Mouse (Mus musculus): ENCODE results near the gene Fam185a. TPM values are rescaled to one million over a fixed set of nuclear protein-coding genes. Genes with fewer than 3 reads are reported as not detected.

The Fam185a gene
- polyA plus RNA-seq, 1 experiment from 2014 or later, result 8.4 TPM

GRCm38 (mm10) chr5:21494781-21495180, 70.0 kb downstream of the Fam185a start:
- Histone ChIP-seq H3K4me1 (ENCODE audit: control insufficient read depth, insufficient read depth, low read length) (no peaks in the 10 kb centered on the region), H3K27me3 (ENCODE audit: control insufficient read depth, insufficient read depth, low read length) (no peaks in the 10 kb centered on the region), H3K4me3 (replicated peaks; ENCODE audit: low read depth, low read length) (no peak overlapping the region), H3K9me3 (ENCODE audit: control insufficient read depth, low read length) (no peaks in the 10 kb centered on the region), H3K9ac (replicated peaks; ENCODE audit: low read length) (no peak overlapping the region), H3K27ac (replicated peaks; ENCODE audit: low read depth, low read length) (no peak overlapping the region), H3K36me3 (ENCODE audit: control insufficient read depth, insufficient read depth, low read length) (no peaks in the 10 kb centered on the region), H3K4me2 (ENCODE audit: low read length) (no peak overlapping the region)
- ATAC-seq (ENCODE audit: low FRiP score, low TSS enrichment) (no peak), DNase-seq (no peak)
- WGBS, result 64% methylated on average over 3 of the region's 3 CpGs

- H3K9me3 ChIP-seq (ENCODE audit: control insufficient read depth, low read length), result no peaks in the 10 kb centered on the region
- no peak for ATAC-seq (ENCODE audit: low FRiP score, low TSS enrichment)
- H3K4me2 ChIP-seq (ENCODE audit: low read length), result no peak overlapping the region
- no peaks in the 10 kb centered on the region for H3K27me3 ChIP-seq (ENCODE audit: control insufficient read depth, insufficient read depth, low read length)
- H3K4me3 ChIP-seq (replicated peaks; ENCODE audit: low read depth, low read length), result no peak overlapping the region
- H3K4me1 ChIP-seq (ENCODE audit: control insufficient read depth, insufficient read depth, low read length), result no peaks in the 10 kb centered on the region
- 82% methylated on average over 6 of the region's 6 CpGs for WGBS
- no peak overlapping the region for H3K27ac ChIP-seq (replicated peaks; ENCODE audit: low read depth, low read length)
- DNase-seq, result no peak
- H3K36me3 ChIP-seq (ENCODE audit: control insufficient read depth, insufficient read depth, low read length), result no peaks in the 10 kb centered on the region
- no peak overlapping the region for H3K9ac ChIP-seq (replicated peaks; ENCODE audit: low read length)
These were observed 71.6 kb downstream of the Fam185a start for GRCm38 (mm10) chr5:21496321-21496720.

- no peaks in the 10 kb centered on the region for H3K4me1 ChIP-seq (ENCODE audit: control insufficient read depth, insufficient read depth, low read length)
- DNase-seq, result no peak
- no peak overlapping the region for H3K9ac ChIP-seq (replicated peaks; ENCODE audit: low read length)
- H3K4me3 ChIP-seq (replicated peaks; ENCODE audit: low read depth, low read length), result no peak overlapping the region
- no peaks in the 10 kb centered on the region for H3K9me3 ChIP-seq (ENCODE audit: control insufficient read depth, low read length)
- no peaks in the 10 kb centered on the region for H3K27me3 ChIP-seq (ENCODE audit: control insufficient read depth, insufficient read depth, low read length)
- H3K36me3 ChIP-seq (ENCODE audit: control insufficient read depth, insufficient read depth, low read length), result no peaks in the 10 kb centered on the region
- H3K27ac ChIP-seq (replicated peaks; ENCODE audit: low read depth, low read length), result no peak overlapping the region
- no peak for ATAC-seq (ENCODE audit: low FRiP score, low TSS enrichment)
- no peak overlapping the region for H3K4me2 ChIP-seq (ENCODE audit: low read length)
- 58% methylated on average over 3 of the region's 3 CpGs for WGBS
These were observed 72.1 kb downstream of the Fam185a start for GRCm38 (mm10) chr5:21496881-21497280.

GRCm38 (mm10) chr5:21498490-21498889, 73.7 kb downstream of the Fam185a start:
- Histone ChIP-seq H3K27me3 (ENCODE audit: control insufficient read depth, insufficient read depth, low read length) (no peaks in the 10 kb centered on the region), H3K27ac (replicated peaks; ENCODE audit: low read depth, low read length) (no peak overlapping the region), H3K4me3 (replicated peaks; ENCODE audit: low read depth, low read length) (no peak overlapping the region), H3K4me2 (ENCODE audit: low read length) (no peak overlapping the region), H3K36me3 (ENCODE audit: control insufficient read depth, insufficient read depth, low read length) (no peaks in the 10 kb centered on the region), H3K9me3 (ENCODE audit: control insufficient read depth, low read length) (no peaks in the 10 kb centered on the region), H3K4me1 (ENCODE audit: control insufficient read depth, insufficient read depth, low read length) (no peaks in the 10 kb centered on the region), H3K9ac (replicated peaks; ENCODE audit: low read length) (no peak overlapping the region)
- no peak for DNase-seq
- 98% methylated on average over 2 of the region's 2 CpGs for WGBS
- no peak for ATAC-seq (ENCODE audit: low FRiP score, low TSS enrichment)

GRCm38 (mm10) chr5:21498925-21499324, 74.2 kb downstream of the Fam185a start:
- H3K27ac ChIP-seq (replicated peaks; ENCODE audit: low read depth, low read length), result no peak overlapping the region
- no peaks in the 10 kb centered on the region for H3K4me1 ChIP-seq (ENCODE audit: control insufficient read depth, insufficient read depth, low read length)
- no peaks in the 10 kb centered on the region for H3K9me3 ChIP-seq (ENCODE audit: control insufficient read depth, low read length)
- 67% methylated on average over 11 of the region's 11 CpGs for WGBS
- H3K4me3 ChIP-seq (replicated peaks; ENCODE audit: low read depth, low read length), result no peak overlapping the region
- no peaks in the 10 kb centered on the region for H3K36me3 ChIP-seq (ENCODE audit: control insufficient read depth, insufficient read depth, low read length)
- H3K4me2 ChIP-seq (ENCODE audit: low read length), result no peak overlapping the region
- no peak for DNase-seq
- no peaks in the 10 kb centered on the region for H3K27me3 ChIP-seq (ENCODE audit: control insufficient read depth, insufficient read depth, low read length)
- H3K9ac ChIP-seq (replicated peaks; ENCODE audit: low read length), result no peak overlapping the region
- no peak for ATAC-seq (ENCODE audit: low FRiP score, low TSS enrichment)

GRCm38 (mm10) chr5:21500133-21500532, 75.4 kb downstream of the Fam185a start:
- Histone ChIP-seq H3K9me3 (ENCODE audit: control insufficient read depth, low read length) (no peaks in the 10 kb centered on the region), H3K4me3 (replicated peaks; ENCODE audit: low read depth, low read length) (no peak overlapping the region), H3K27ac (replicated peaks; ENCODE audit: low read depth, low read length) (no peak overlapping the region), H3K4me2 (ENCODE audit: low read length) (no peak overlapping the region), H3K36me3 (ENCODE audit: control insufficient read depth, insufficient read depth, low read length) (no peaks in the 10 kb centered on the region), H3K4me1 (ENCODE audit: control insufficient read depth, insufficient read depth, low read length) (no peaks in the 10 kb centered on the region), H3K27me3 (ENCODE audit: control insufficient read depth, insufficient read depth, low read length) (no peaks in the 10 kb centered on the region), H3K9ac (replicated peaks; ENCODE audit: low read length) (no peak overlapping the region)
- DNase-seq (no peak), ATAC-seq (ENCODE audit: low FRiP score, low TSS enrichment) (no peak)
- 78% methylated on average over 10 of the region's 10 CpGs for WGBS

- Histone ChIP-seq H3K4me3 (replicated peaks; ENCODE audit: low read depth, low read length) (no peak overlapping the region), H3K9me3 (ENCODE audit: control insufficient read depth, low read length) (no peaks in the 10 kb centered on the region), H3K27me3 (ENCODE audit: control insufficient read depth, insufficient read depth, low read length) (no peaks in the 10 kb centered on the region), H3K4me1 (ENCODE audit: control insufficient read depth, insufficient read depth, low read length) (no peaks in the 10 kb centered on the region), H3K27ac (replicated peaks; ENCODE audit: low read depth, low read length) (no peak overlapping the region), H3K4me2 (ENCODE audit: low read length) (no peak overlapping the region), H3K36me3 (ENCODE audit: control insufficient read depth, insufficient read depth, low read length) (no peaks in the 10 kb centered on the region), H3K9ac (replicated peaks; ENCODE audit: low read length) (no peak overlapping the region)
- ATAC-seq (ENCODE audit: low FRiP score, low TSS enrichment) (no peak), DNase-seq (no peak)
- WGBS, result 94% methylated on average over 2 of the region's 2 CpGs
These were observed 76.2 kb downstream of the Fam185a start for GRCm38 (mm10) chr5:21500941-21501340.

GRCm38 (mm10) chr5:21502936-21503610, 78.3 kb downstream of the Fam185a start:
- DNase-seq, result no peak
- no peak overlapping the region for H3K4me2 ChIP-seq (ENCODE audit: low read length)
- no peak overlapping the region for H3K9ac ChIP-seq (replicated peaks; ENCODE audit: low read length)
- WGBS, result 90% methylated on average over 13 of the region's 13 CpGs
- H3K27me3 ChIP-seq (ENCODE audit: control insufficient read depth, insufficient read depth, low read length), result no peaks in the 10 kb centered on the region
- no peaks in the 10 kb centered on the region for H3K36me3 ChIP-seq (ENCODE audit: control insufficient read depth, insufficient read depth, low read length)
- no peak for ATAC-seq (ENCODE audit: low FRiP score, low TSS enrichment)
- H3K4me3 ChIP-seq (replicated peaks; ENCODE audit: low read depth, low read length), result no peak overlapping the region
- no peaks in the 10 kb centered on the region for H3K9me3 ChIP-seq (ENCODE audit: control insufficient read depth, low read length)
- no peaks in the 10 kb centered on the region for H3K4me1 ChIP-seq (ENCODE audit: control insufficient read depth, insufficient read depth, low read length)
- H3K27ac ChIP-seq (replicated peaks; ENCODE audit: low read depth, low read length), result no peak overlapping the region

GRCm38 (mm10) chr5:21505159-21505558, 80.4 kb downstream of the Fam185a start:
- Histone ChIP-seq H3K9ac (replicated peaks; ENCODE audit: low read length) (no peak overlapping the region), H3K36me3 (ENCODE audit: control insufficient read depth, insufficient read depth, low read length) (no peaks in the 10 kb centered on the region), H3K27ac (replicated peaks; ENCODE audit: low read depth, low read length) (no peak overlapping the region), H3K27me3 (ENCODE audit: control insufficient read depth, insufficient read depth, low read length) (no peaks in the 10 kb centered on the region), H3K4me1 (ENCODE audit: control insufficient read depth, insufficient read depth, low read length) (no peaks in the 10 kb centered on the region), H3K4me2 (ENCODE audit: low read length) (no peak overlapping the region), H3K4me3 (replicated peaks; ENCODE audit: low read depth, low read length) (no peak overlapping the region), H3K9me3 (ENCODE audit: control insufficient read depth, low read length) (no peaks in the 10 kb centered on the region)
- 92% methylated on average over 8 of the region's 8 CpGs for WGBS
- DNase-seq, result no peak
- no peak for ATAC-seq (ENCODE audit: low FRiP score, low TSS enrichment)
